Mouse (Mus musculus) frontal cortex, postnatal 10 days (tissue): ENCODE results near the gene Lama2.

Source experiments
- DNase-seq, 2 experiments: peaks; one replicate each; pipeline ENCODE4 v3.0.0; 2022; ENCODE audit warnings: low spot score in 2 of 2, mixed read lengths in 1 of 2

Lama2 gene

DNA sequence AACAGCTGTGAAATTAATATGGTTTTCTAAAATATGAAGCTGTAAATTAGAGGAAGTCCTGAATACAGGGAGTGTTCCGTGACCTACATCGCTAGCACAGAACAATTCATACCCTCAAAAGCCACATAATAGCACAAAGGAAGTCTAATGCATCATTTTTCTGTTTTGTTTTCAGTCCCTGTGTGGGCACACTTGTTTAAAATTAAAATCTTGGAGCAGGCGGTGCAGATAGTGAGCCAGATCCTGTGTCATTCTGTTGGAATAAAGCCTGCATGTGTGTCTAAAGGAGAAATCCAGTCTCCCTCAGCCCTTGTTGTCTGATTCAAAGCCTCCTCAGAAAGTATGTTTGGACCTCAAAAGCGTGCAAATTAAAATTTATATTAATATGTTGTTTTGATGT, 234.9 kb downstream of the Lama2 start:
- DNase-seq = peak in 1 of 2 experiments; percentile 9

DNA sequence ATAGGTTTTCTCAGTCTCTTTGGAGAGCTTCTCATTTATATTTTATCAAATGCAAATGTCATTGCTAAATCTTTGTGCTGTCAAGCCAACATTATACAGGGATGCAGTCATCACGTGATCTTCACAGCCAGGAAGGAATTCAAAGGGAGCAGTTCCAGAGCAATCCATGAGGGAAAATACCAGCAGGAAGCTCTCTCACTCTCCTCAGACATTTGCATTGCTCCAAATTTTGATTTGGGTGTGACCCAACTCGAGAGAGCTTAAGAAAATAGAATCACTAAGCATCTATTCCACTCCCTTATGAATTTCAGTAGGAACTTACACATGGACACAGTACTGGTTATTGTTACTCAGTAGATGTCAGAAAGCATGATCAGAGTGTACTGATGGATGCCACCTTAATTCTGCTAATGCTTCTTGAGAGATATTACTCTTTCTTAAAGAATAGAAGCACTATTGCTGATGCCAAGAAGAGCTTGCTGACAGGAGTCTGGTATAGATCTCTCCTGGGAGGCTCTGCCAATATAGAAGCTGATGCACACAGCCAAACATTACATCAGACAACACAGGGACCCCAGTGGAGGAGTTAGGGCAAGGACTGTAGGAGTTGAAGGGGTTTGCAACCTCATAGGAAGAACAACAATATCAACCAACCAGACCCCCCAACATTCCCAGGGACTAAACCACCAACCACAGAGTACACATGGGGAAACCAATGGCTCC, 236.5 kb downstream of the Lama2 start:
- DNase-seq = peak in 1 of 2 experiments; percentile 5

GRCm38 (mm10) chr10:27378286-27378685, 241.3 kb downstream of the Lama2 start:
- no peak for DNase-seq

DNA sequence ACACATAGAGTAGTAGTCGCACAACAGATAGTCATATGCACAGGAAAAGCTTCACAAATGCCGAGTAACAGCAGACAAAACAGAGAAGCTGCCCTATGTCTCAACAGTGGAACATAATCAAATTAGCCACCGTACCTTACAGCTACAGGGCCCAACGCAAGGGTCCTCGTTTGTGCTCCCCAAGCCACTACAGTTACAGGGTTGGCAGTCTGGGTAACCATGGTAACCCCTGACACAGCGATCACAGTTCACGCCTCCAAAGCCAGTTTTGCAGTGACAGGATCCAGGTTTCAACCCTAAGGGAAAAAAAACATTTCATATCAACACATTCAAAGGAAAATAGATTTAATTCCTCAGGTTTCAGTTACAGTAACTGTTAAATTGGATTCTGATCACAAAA, 275.3 kb downstream of the Lama2 start:
- no peak for DNase-seq

DNA sequence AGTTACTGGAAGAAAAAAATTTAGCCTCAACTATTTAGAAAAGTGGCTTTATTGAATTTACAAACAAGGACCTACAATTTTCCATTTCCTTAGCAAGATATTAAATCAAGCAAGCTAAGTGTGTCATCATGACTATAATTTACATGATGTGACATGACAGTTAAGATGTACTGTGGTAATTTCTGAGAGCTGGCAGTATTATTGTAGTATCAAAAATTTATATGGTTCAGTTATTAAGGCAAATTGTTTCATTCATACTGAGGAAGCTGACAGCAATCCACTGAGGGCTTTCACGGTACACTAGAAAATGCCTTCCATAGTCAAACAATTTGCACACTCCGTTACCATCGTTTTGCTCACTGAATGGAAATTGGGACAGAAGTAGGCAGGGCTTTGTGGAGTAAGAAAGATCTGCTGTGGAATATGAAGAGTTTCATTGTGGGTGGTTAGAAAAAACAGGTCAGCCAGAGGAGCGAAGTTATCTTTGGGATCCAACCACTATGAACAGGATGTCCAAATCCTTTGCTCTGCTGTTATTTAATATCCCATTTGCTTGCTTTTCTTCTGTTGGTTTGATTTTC, 297.1 kb downstream of the Lama2 start:
- no peak for DNase-seq

GRCm38 (mm10) chr10:27307444-27307843, 312.1 kb downstream of the Lama2 start:
- DNase-seq = no peak

GRCm38 (mm10) chr10:27305301-27305700, 314.3 kb downstream of the Lama2 start:
- no peak for DNase-seq

GRCm38 (mm10) chr10:27285098-27285860, 334.3 kb downstream of the Lama2 start:
- DNase-seq = no peak

DNA sequence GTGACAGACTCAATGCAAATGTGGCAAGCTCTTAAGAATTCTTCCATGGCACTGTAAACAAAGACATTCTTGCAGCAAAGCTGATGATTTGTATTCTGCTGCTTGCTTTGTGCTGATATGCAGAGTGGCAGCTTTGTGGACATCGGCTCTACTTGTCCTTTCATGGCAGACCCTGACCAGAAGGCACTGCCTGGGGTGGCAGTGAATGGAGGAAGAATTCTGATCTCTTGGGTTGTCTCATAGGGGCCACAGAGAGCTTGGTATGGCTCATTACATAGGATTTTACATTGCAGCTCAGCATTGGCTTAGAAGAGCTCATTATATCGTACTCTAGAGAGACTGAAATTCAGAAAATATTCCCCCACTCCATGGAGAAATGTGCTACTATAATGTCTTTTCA, 352.1 kb downstream of the Lama2 start:
- DNase-seq = no peak

DNA sequence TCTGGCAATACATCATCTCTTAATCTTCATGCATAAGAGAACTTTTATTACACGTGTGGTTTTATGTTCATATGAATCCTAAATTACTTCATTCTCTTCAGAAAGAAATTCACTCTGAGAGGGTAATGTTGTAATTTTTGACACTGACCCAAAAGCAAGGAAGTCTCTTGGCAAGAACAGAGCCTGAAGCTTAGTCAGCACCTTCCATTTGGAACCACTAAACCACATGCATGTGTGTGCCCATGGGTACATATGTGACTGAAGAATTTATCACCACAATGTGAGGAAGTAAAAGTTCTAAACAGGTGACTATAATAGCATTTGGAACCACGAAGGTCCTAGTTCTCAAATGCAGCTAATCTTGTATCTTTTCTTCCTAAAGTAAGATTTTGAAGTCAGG, 353.7 kb downstream of the Lama2 start:
- DNase-seq = no peak

DNA sequence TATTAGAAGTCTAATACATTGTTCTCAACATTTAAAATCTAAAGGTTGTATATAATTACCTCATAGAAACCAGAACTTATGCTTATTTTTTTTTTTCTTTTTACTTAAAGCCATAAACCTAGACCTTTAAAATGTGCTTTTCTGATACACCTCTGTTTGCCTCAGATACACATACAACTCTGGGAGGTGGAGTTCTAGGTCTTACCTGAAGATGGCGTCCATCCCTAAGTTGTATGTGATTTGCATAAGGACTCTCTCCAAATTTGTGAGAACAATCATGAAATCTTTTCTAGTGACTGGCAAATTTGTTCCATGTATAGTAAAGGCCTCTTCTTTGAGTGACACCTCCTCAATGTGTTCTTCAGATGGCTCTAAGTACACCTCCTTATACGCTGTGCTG, 354.8 kb downstream of the Lama2 start:
- no peak for DNase-seq

DNA sequence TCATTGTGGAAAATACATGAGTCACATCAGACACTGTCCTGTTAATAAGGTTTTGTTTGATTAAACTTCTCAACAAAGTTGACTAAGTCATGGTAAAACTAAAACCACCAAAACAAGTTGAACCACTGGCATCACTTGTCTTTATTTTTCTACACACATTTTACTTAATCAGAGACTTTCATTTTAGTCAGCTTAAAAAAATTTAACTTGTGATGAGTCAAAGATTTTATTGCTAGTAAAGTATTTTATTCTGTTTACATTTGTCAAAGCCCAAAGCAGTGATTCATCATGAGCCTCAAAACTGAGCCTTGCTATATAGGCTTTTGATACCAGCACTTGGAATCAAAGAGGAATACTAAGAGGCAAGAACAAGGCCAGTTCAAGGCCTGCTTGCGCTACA, 369.8 kb downstream of the Lama2 start:
- no peak for DNase-seq

GRCm38 (mm10) chr10:27234755-27235154, 384.8 kb downstream of the Lama2 start:
- DNase-seq = no peak

- DNase-seq = no peak
Measured at GRCm38 (mm10) chr10:27233577-27233976, 386.0 kb downstream of the Lama2 start.

DNA sequence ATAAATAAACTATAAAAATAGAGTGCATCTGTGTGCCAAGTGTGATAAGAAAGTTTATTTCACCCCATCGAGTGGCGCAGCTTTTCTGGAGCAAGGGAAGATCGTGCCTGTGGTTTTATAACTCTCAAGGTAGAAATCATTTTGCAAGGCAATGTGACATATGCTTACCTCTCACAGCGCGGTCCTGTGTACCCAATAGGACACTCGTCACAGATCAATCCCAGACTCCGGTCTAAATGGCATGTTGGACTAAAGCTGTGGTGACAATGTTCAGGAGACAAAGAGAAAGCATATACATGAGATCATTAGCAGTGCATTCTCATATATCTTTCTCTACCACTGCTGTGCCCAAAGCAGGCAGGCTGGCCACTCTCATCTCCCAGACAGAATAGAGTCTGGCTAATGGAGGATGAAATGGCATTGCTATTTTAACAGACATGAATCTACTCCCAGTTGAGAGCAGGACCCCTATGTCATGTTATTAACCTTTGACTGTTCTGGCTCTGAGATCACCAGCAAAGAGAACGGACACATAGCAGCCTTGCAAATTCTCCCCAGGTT, 395.7 kb downstream of the Lama2 start:
- DNase-seq = no peak

GRCm38 (mm10) chr10:27222639-27223315, 396.8 kb downstream of the Lama2 start:
- DNase-seq = no peak

GRCm38 (mm10) chr10:27219698-27220097, 399.9 kb downstream of the Lama2 start:
- DNase-seq = no peak

- no peak for DNase-seq
Measured at GRCm38 (mm10) chr10:27207320-27207719, 412.2 kb downstream of the Lama2 start.

GRCm38 (mm10) chr10:27198443-27198842, 421.1 kb downstream of the Lama2 start:
- no peak for DNase-seq

- DNase-seq = no peak
Measured at GRCm38 (mm10) chr10:27193986-27194908, 425.3 kb downstream of the Lama2 start.
